Mouse (Mus musculus): ENCODE data around the gene Slc45a3. TPM values are rescaled to one million over a fixed set of nuclear protein-coding genes. Genes with fewer than 3 reads are reported as not detected.
A peak's percentile ranks its signal among the peaks of the same experiment; 100 is the strongest.

Slc45a3 gene
- polyA plus RNA-seq, 1 experiment from 2014 or later = 5.4 TPM

DNA sequence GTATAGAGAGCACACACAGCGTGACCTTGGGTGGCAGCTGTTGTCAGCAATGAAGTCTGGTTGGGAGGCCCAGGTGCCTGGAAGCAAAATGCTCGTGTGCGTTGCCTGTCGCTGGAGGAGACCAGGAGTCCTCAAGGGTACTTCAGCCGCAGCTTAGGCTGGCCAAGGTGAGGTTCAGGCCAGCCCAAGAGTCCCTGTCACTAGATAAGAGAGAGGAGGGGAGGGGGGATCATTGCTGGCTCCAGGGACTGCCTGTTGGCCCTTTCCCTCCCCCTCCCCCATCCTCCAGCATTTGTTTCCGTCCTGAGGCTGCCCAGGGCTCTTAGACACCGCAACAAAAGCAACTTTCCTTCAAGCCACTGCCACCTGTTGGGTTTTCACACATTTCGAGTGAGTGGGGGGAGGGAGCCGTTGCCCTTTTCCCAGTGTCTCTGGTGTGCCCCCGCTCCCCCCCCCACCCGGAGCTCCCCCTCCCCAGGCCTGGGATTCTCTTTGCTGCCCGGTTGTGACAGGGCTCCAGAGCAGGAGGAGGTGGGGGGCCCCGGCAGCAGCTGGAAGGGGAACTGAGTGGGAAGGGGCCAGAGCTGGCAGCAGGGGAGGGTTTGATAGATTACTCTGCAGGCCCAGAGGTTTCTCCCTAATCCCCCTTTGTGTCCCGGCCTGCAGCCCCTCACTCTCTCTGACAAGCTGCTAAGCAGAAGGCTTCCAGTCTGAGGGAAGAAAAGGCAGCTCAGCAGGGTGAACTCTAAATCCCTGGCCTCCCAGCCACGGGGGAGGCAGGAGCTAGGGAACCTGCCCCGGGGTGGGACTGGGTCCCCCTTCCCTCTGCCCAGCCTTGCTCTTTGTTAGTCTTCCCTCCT lies 8.1 kb downstream of the Slc45a3 start:
- 22% methylated on average over 16 of the region's 16 CpGs for WGBS
- Histone ChIP-seq H3K4me1 (ENCODE audit: control insufficient read depth, insufficient read depth, low read length) (peaks cover 15% of the 10 kb centered on the region), H3K27me3 (ENCODE audit: control insufficient read depth, insufficient read depth, low read length) (peaks cover 13% of the 10 kb centered on the region), H3K4me3 (ENCODE audit: low read length) (no peak overlapping the region), H3K9me3 (replicated peaks; ENCODE audit: control insufficient read depth, low read length) (no peaks in the 10 kb centered on the region), H3K4me2 (ENCODE audit: low read depth, low read length) (peak overlapping the region; percentile 14), H3K27ac (ENCODE audit: low read length) (no peak overlapping the region), H3K9ac (ENCODE audit: low read length) (0 out of 2 replicates have a peak overlapping the region, but pooled peaks have one; percentile 7), H3K36me3 (ENCODE audit: control insufficient read depth, insufficient read depth) (no peaks in the 10 kb centered on the region)
- ATAC-seq (replicated peaks; ENCODE audit: extremely low read depth, insufficient read depth, low FRiP score) = 0 out of 2 replicates have a peak, but pooled peaks have one; percentile 10

DNA sequence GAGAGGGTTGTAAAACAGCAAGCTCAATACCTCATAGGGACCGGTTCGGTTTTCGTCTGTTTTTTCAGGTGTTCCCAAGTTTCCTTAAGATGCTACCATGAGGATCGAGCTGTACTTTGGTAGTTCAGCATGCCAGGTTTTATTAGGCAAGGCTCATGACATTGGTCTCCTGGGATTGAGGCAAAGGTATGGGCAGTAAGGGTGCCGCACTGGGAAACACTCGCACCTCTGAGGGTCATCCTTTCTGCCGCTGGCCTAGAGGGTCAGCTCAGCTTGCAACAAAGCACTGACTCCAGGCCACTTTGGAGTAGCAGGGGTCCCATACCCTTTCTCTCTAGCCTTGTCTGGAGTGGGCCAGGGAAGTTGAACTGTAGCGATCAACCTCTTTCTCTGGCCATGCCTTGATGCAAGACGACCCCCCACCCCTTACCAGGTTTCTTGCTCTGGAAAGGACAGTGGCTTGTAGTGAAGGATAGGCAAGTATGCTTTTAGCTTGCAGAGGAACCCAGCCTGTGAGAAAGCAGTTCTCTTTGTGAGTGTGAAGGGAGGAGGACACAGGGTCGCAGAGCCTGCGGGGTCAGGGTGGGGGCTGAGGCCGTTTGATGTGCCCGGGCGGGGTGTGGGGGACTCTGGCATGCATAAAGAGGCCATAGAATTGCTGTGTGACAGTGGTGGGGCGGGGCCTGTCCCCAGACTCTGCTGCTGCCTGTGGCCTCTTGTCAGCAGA lies 9.2 kb downstream of the Slc45a3 start:
- peaks cover 15% of the 10 kb centered on the region for H3K4me1 ChIP-seq (ENCODE audit: control insufficient read depth, insufficient read depth, low read length)
- no peak overlapping the region for H3K27ac ChIP-seq (ENCODE audit: low read length)
- no peak for ATAC-seq (replicated peaks; ENCODE audit: extremely low read depth, insufficient read depth, low FRiP score)
- peaks cover 12% of the 10 kb centered on the region for H3K27me3 ChIP-seq (ENCODE audit: control insufficient read depth, insufficient read depth, low read length)
- H3K9ac ChIP-seq (ENCODE audit: low read length) = no peak overlapping the region
- no peaks in the 10 kb centered on the region for H3K9me3 ChIP-seq (replicated peaks; ENCODE audit: control insufficient read depth, low read length)
- H3K4me2 ChIP-seq (ENCODE audit: low read depth, low read length) = no peak overlapping the region
- 48% methylated on average over 15 of the region's 15 CpGs for WGBS
- no peaks in the 10 kb centered on the region for H3K36me3 ChIP-seq (ENCODE audit: control insufficient read depth, insufficient read depth)
- no peak overlapping the region for H3K4me3 ChIP-seq (ENCODE audit: low read length)

DNA sequence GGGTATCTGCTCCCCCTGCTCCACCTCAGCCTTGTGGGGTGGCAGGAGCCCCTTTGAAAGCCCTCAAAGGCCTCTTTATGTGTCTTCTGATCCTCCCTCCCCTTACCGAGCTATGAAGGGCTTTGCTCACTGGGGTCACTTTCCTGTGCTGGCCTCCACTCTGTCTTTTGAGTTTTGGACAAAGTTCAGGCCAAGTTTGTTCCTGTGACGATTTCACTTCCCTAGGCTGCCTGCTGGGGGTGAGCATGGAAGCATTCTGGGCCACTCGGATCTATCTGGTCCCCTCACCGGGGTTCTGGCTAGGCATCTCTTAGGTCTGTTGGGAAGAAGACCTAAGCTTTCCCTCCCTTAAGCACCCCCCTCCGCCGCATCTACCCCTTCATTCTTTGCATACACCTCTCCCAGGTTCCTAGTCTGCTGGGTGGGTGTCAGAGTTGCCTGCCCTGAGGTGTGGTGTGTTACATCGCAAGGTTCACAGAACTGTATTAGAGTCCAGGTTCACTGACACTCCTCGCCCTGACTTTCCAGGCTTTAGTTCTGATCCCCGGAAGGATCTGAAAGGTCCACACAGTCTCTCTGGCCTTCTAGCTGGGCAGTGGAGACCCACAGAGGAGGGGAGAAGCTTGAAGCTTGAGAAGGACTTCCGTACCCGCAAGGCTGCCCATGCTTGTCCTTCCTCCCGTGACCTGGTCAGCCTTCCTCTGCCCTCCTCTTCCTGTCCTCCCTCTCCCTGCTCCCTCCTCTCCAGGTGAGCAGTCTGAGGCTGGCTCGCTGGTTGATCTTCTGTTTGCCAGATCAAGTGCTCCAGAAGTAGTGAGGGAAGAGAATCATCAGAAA lies 9.9 kb downstream of the Slc45a3 start:
- no peak for ATAC-seq (replicated peaks; ENCODE audit: extremely low read depth, insufficient read depth, low FRiP score)
- Histone ChIP-seq H3K9me3 (replicated peaks; ENCODE audit: control insufficient read depth, low read length) (no peaks in the 10 kb centered on the region), H3K4me2 (ENCODE audit: low read depth, low read length) (no peak overlapping the region), H3K9ac (ENCODE audit: low read length) (no peak overlapping the region), H3K27ac (ENCODE audit: low read length) (no peak overlapping the region), H3K36me3 (ENCODE audit: control insufficient read depth, insufficient read depth) (no peaks in the 10 kb centered on the region), H3K4me1 (ENCODE audit: control insufficient read depth, insufficient read depth, low read length) (peaks cover 15% of the 10 kb centered on the region), H3K27me3 (ENCODE audit: control insufficient read depth, insufficient read depth, low read length) (peaks cover 12% of the 10 kb centered on the region), H3K4me3 (ENCODE audit: low read length) (no peak overlapping the region)
- WGBS = 49% methylated on average over 13 of the region's 13 CpGs

- no peaks in the 10 kb centered on the region for H3K36me3 ChIP-seq (ENCODE audit: control insufficient read depth, insufficient read depth)
- no peak overlapping the region for H3K4me2 ChIP-seq (ENCODE audit: low read depth, low read length)
- no peak overlapping the region for H3K9ac ChIP-seq (ENCODE audit: low read length)
- H3K4me3 ChIP-seq (ENCODE audit: low read length) = no peak overlapping the region
- ATAC-seq (replicated peaks; ENCODE audit: extremely low read depth, insufficient read depth, low FRiP score) = no peak
- WGBS = 80% methylated on average over 6 of the region's 6 CpGs
- peaks cover 15% of the 10 kb centered on the region for H3K4me1 ChIP-seq (ENCODE audit: control insufficient read depth, insufficient read depth, low read length)
- peaks cover 12% of the 10 kb centered on the region for H3K27me3 ChIP-seq (ENCODE audit: control insufficient read depth, insufficient read depth, low read length)
- H3K27ac ChIP-seq (ENCODE audit: low read length) = no peak overlapping the region
- no peaks in the 10 kb centered on the region for H3K9me3 ChIP-seq (replicated peaks; ENCODE audit: control insufficient read depth, low read length)
Measured at GRCm38 (mm10) chr1:131973991-131974390, 11.2 kb downstream of the Slc45a3 start.

GRCm38 (mm10) chr1:131976886-131977285 lies 14.1 kb downstream of the Slc45a3 start:
- ATAC-seq (replicated peaks; ENCODE audit: extremely low read depth, insufficient read depth, low FRiP score) = no peak
- Histone ChIP-seq H3K4me2 (ENCODE audit: low read depth, low read length) (no peak overlapping the region), H3K27ac (ENCODE audit: low read length) (no peak overlapping the region), H3K4me1 (ENCODE audit: control insufficient read depth, insufficient read depth, low read length) (peaks cover 5% of the 10 kb centered on the region; the same call in 1 of the 2 replicates), H3K27me3 (ENCODE audit: control insufficient read depth, insufficient read depth, low read length) (peaks cover 10% of the 10 kb centered on the region), H3K9me3 (replicated peaks; ENCODE audit: control insufficient read depth, low read length) (no peaks in the 10 kb centered on the region), H3K9ac (ENCODE audit: low read length) (no peak overlapping the region), H3K36me3 (ENCODE audit: control insufficient read depth, insufficient read depth) (no peaks in the 10 kb centered on the region), H3K4me3 (ENCODE audit: low read length) (no peak overlapping the region)
- 77% methylated on average over 5 of the region's 5 CpGs for WGBS

DNA sequence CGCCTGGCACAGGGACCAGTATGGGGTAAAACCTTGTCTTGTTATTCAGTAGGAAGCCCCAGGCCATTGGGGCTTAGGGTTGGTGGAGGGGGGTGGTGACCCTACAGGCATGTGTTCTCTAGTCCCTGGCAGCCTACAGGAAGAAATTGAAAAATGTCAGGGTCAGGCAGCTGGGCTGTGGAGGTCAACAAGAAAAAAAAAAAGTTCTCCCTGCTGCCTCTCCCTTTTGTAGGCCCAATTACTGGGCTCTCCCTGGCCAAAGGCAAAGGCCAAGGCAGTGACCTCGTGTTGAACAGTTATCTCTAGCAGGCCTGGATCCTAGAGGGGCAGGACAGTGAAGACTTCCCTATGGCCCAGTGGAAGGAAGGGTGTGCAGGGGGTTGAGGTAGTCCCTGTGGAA lies 17.7 kb downstream of the Slc45a3 start:
- no peak overlapping the region for H3K9ac ChIP-seq (ENCODE audit: low read length)
- H3K36me3 ChIP-seq (ENCODE audit: control insufficient read depth, insufficient read depth) = no peaks in the 10 kb centered on the region
- no peak overlapping the region for H3K27ac ChIP-seq (ENCODE audit: low read length)
- no peaks in the 10 kb centered on the region for H3K27me3 ChIP-seq (ENCODE audit: control insufficient read depth, insufficient read depth, low read length)
- no peaks in the 10 kb centered on the region for H3K4me1 ChIP-seq (ENCODE audit: control insufficient read depth, insufficient read depth, low read length)
- H3K4me3 ChIP-seq (ENCODE audit: low read length) = no peak overlapping the region
- WGBS = 49% methylated on average over 2 of the region's 2 CpGs
- H3K9me3 ChIP-seq (replicated peaks; ENCODE audit: control insufficient read depth, low read length) = no peaks in the 10 kb centered on the region
- no peak overlapping the region for H3K4me2 ChIP-seq (ENCODE audit: low read depth, low read length)
- no peak for ATAC-seq (replicated peaks; ENCODE audit: extremely low read depth, insufficient read depth, low FRiP score)

- ATAC-seq (replicated peaks; ENCODE audit: extremely low read depth, insufficient read depth, low FRiP score) = peak; percentile 49; the same call in 1 of the 2 replicates
- Histone ChIP-seq H3K9ac (ENCODE audit: low read length) (no peak overlapping the region), H3K4me3 (ENCODE audit: low read length) (no peak overlapping the region), H3K4me2 (ENCODE audit: low read depth, low read length) (no peak overlapping the region), H3K27me3 (ENCODE audit: control insufficient read depth, insufficient read depth, low read length) (no peaks in the 10 kb centered on the region), H3K9me3 (replicated peaks; ENCODE audit: control insufficient read depth, low read length) (no peaks in the 10 kb centered on the region), H3K27ac (ENCODE audit: low read length) (no peak overlapping the region), H3K4me1 (ENCODE audit: control insufficient read depth, insufficient read depth, low read length) (no peaks in the 10 kb centered on the region), H3K36me3 (ENCODE audit: control insufficient read depth, insufficient read depth) (no peaks in the 10 kb centered on the region)
- 53% methylated on average over 12 of the region's 12 CpGs for WGBS
Measured at GRCm38 (mm10) chr1:131981378-131982013, 18.7 kb downstream of the Slc45a3 start.

- Histone ChIP-seq H3K27me3 (ENCODE audit: control insufficient read depth, insufficient read depth, low read length) (no peaks in the 10 kb centered on the region), H3K36me3 (ENCODE audit: control insufficient read depth, insufficient read depth) (no peaks in the 10 kb centered on the region), H3K9me3 (replicated peaks; ENCODE audit: control insufficient read depth, low read length) (no peaks in the 10 kb centered on the region), H3K27ac (ENCODE audit: low read length) (no peak overlapping the region), H3K9ac (ENCODE audit: low read length) (no peak overlapping the region), H3K4me3 (ENCODE audit: low read length) (no peak overlapping the region), H3K4me1 (ENCODE audit: control insufficient read depth, insufficient read depth, low read length) (no peaks in the 10 kb centered on the region), H3K4me2 (ENCODE audit: low read depth, low read length) (no peak overlapping the region)
- ATAC-seq (replicated peaks; ENCODE audit: extremely low read depth, insufficient read depth, low FRiP score) = no peak
- 5% methylated on average over 5 of the region's 5 CpGs for WGBS
Measured at GRCm38 (mm10) chr1:131982907-131983306, 20.1 kb downstream of the Slc45a3 start.
